Mouse (Mus musculus) spleen, adult 2 months (tissue): ENCODE data around the gene Thap11. TPM values are rescaled to one million over a fixed set of nuclear protein-coding genes. Genes with fewer than 3 reads are reported as not detected.

Experiments
- DNase-seq, 2 experiments: peaks; one replicate each; pipeline versions ENCODE4 v3.0.0 to v3.0.0-alpha.2; 2012 to 2021; ENCODE audit warnings: low spot score in 2 of 2, low read depth in 1 of 2
- H3K27ac ChIP-seq: fragments of 200-500 bp; 2 replicates; pipeline ENCODE4 v1.5.1; 2012; ENCODE audit warnings: low read length, inconsistent platforms; ENCODE audit not compliant: insufficient read depth
- H3K27me3 ChIP-seq: fragments of 200-500 bp; 2 replicates; pipeline ENCODE4 v1.6.1; 2012; ENCODE audit warnings: mild to moderate bottlenecking, moderate library complexity, low read length, inconsistent platforms; ENCODE audit not compliant: control insufficient read depth, insufficient read depth
- H3K36me3 ChIP-seq: fragments of 200-500 bp; 2 replicates; pipeline ENCODE4 v1.6.1; 2012; ENCODE audit warnings: mild to moderate bottlenecking, low read length, inconsistent platforms; ENCODE audit not compliant: control insufficient read depth, insufficient read depth
- H3K4me1 ChIP-seq: fragments of 200-500 bp; 2 replicates; pipeline ENCODE4 v1.6.1; 2011; ENCODE audit warnings: inconsistent platforms; ENCODE audit not compliant: control insufficient read depth, insufficient read depth, insufficient read length
- H3K4me3 ChIP-seq: fragments of 200-500 bp; 2 replicates; pipeline ENCODE4 v1.5.1; 2011; ENCODE audit warnings: mild to moderate bottlenecking, inconsistent platforms; ENCODE audit not compliant: insufficient read depth, insufficient read length; ENCODE audit errors: extremely low read depth
- CTCF ChIP-seq: fragments of 200-500 bp; IDR thresholded peaks from 2 replicates; pipeline ENCODE4 v1.5.1; 2011; ENCODE audit warnings: mild to moderate bottlenecking, inconsistent platforms; ENCODE audit not compliant: insufficient read depth, insufficient read length, insufficient replicate concordance; ENCODE audit errors: extremely low read depth
- POLR2A ChIP-seq: fragments of 200-500 bp; IDR thresholded peaks from 2 replicates; pipeline ENCODE4 v1.6.1; 2011; ENCODE audit warnings: low read depth, low read length, inconsistent platforms
- WGBS: fragments of 180-500 bp; shearing (Covaris S2); methylation state at CpG from one replicate; pipeline ENCODE4 v1.1.7; 2018; 5-methylcytosine and 5-hydroxymethylcytosine counted together
- polyA plus RNA-seq: library from polyadenylated mRNA; depleted of rRNA; stranded (reverse); fragments of >200 nt; gene quantifications from 2 replicates; pipeline ENCODE4 v1.2.3, GENCODE M21; 2012; rRNA removed

Thap11 gene
- polyA plus RNA-seq = 33.7 and 41.2 TPM in 2 replicates

DNA sequence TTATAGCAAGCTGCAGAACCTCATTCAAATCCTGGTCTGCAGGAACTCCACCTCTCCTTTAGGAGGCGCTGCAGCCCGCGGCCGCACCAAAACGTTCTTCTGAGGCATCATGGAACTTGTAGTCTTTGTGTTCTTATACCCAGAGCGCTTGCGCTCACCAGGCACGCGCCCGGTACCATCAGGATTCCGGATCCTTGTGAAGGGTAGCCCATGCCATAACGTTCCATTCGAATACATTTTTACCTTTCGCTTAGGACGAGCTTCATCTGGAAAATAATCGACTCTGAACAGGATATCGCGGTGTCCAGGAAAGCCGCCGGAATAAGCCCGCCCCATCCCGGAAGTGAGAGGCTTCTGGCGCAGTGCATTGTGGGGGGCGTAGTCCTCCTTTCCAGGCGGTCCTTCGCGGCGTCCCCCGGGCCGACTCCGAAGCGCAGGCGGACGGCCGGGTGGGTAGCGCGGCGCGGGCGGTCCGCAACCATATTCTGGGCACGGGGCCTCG lies at the start of gene Thap11:
Gene Thap11, plus strand, starts transcription at position 418 of the 502 bp plus-strand sequence.
- H3K4me1 ChIP-seq = peaks cover 9% of the 10 kb centered on the region; the same call in 1 of the 2 replicates
- WGBS = under 1% methylated on average over 43 of the region's 43 CpGs

GRCm38 (mm10) chr8:105805346-105805745 lies 49.6 kb upstream of the Thap11 start:
- peaks cover 5% of the 10 kb centered on the region for H3K36me3 ChIP-seq
- H3K27me3 ChIP-seq = no peaks in the 10 kb centered on the region
- H3K4me1 ChIP-seq = peaks cover 11% of the 10 kb centered on the region
- no peak overlapping the region for H3K27ac ChIP-seq
- H3K4me3 ChIP-seq = no peak overlapping the region
- 90% methylated on average over 3 of the region's 3 CpGs for WGBS
- TF ChIP-seq POLR2A = no peak
- TF ChIP-seq CTCF = no peak
- no peak for DNase-seq

More for the DNA sequence above, at the start of gene Thap11:
- Histone ChIP-seq H3K4me3 (peak within 1 kb of the TSS; percentile 95), H3K27ac (peak within 1 kb of the TSS; percentile 88), H3K36me3 (no peaks in the 10 kb centered on the region), H3K27me3 (no peaks in the 10 kb centered on the region)
- DNase-seq = peak; percentile 87 to 94
- TF ChIP-seq POLR2A = peak; percentile 29; the same call in 1 of the 2 replicates
- peak; percentile 91 for TF ChIP-seq CTCF

DNA sequence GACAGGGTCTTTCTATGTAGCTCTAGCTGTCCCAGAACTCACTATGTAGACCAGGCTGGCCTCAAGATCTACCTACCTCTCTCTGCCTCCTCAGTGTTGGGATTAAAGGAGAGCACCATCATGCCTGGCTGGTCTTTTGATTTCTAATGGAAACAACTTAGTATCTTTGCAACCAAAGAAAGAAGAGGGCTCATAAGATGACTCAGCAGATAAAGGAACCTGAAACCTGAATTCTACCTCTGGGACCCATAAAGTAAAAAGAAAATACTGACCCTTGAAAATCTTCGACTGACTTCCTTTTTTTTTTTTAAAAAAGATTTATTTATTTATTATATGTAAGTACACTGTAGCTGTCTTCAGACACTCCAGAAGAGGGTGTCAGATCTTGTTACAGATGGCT lies 49.0 kb upstream of the Thap11 start:
- no peak for TF ChIP-seq CTCF
- no peak for DNase-seq
- Histone ChIP-seq H3K36me3 (peaks cover 5% of the 10 kb centered on the region), H3K27me3 (no peaks in the 10 kb centered on the region), H3K27ac (no peak overlapping the region), H3K4me3 (no peak overlapping the region), H3K4me1 (peaks cover 14% of the 10 kb centered on the region)
- 15% methylated on average over 1 of the region's 1 CpGs for WGBS

GRCm38 (mm10) chr8:105807766-105808165 lies 47.2 kb upstream of the Thap11 start:
- Histone ChIP-seq H3K36me3 (peaks cover 5% of the 10 kb centered on the region), H3K4me1 (peaks cover 27% of the 10 kb centered on the region), H3K27ac (no peak overlapping the region), H3K4me3 (no peak overlapping the region), H3K27me3 (no peaks in the 10 kb centered on the region)
- DNase-seq = no peak
- no peak for TF ChIP-seq POLR2A
- TF ChIP-seq CTCF = no peak
- WGBS = 93% methylated on average over 5 of the region's 5 CpGs

- Histone ChIP-seq H3K4me1 (peaks cover 27% of the 10 kb centered on the region), H3K27ac (peak overlapping the region; percentile 54), H3K27me3 (no peaks in the 10 kb centered on the region), H3K36me3 (peaks cover 5% of the 10 kb centered on the region), H3K4me3 (no peak overlapping the region)
- WGBS = 89% methylated on average over 2 of the region's 2 CpGs
- DNase-seq = no peak
- TF ChIP-seq CTCF (no peak), POLR2A (no peak)
Measured at GRCm38 (mm10) chr8:105808480-105808879, 46.5 kb upstream of the Thap11 start.

GRCm38 (mm10) chr8:105810245-105810786 lies 44.6 kb upstream of the Thap11 start:
- Histone ChIP-seq H3K27ac (peak overlapping the region; percentile 89), H3K4me1 (peaks cover 27% of the 10 kb centered on the region), H3K4me3 (no peak overlapping the region), H3K27me3 (no peaks in the 10 kb centered on the region), H3K36me3 (no peaks in the 10 kb centered on the region)
- WGBS = 22% methylated on average over 6 of the region's 6 CpGs
- TF ChIP-seq POLR2A = no peak
- no peak for TF ChIP-seq CTCF
- peak in 1 of 2 experiments; percentile 52 for DNase-seq

DNA sequence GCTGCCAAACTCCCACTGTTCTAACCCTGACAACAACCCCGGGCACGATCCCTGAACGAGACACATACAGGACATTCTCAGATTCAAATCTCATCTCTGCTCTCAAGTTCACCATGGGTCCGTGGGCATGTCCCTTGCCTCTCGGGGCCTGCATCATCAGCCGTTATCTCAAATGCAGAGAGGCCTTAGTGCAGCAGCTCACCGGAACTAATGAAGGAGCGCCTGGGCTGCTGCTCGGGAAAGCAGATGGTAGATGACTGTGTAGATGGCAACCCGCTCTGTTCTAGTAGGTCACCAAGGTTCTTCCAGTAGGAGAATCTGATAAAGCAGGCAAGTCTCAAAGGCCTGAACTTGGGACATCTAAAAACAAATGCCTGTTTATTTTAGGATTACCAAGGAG lies 43.9 kb upstream of the Thap11 start:
- no peaks in the 10 kb centered on the region for H3K36me3 ChIP-seq
- TF ChIP-seq POLR2A = no peak
- no peak for TF ChIP-seq CTCF
- H3K27me3 ChIP-seq = no peaks in the 10 kb centered on the region
- no peak overlapping the region for H3K4me3 ChIP-seq
- H3K4me1 ChIP-seq = peaks cover 27% of the 10 kb centered on the region
- DNase-seq = no peak
- H3K27ac ChIP-seq = peak overlapping the region; percentile 89
- WGBS = 79% methylated on average over 10 of the region's 10 CpGs
